Mouse (Mus musculus): ENCODE data around the gene Gm20924. TPM values are rescaled to one million over a fixed set of nuclear protein-coding genes. Genes with fewer than 3 reads are reported as not detected.
"Not testable (repeated sequence)": the region's sequence is repeated elsewhere in the genome, so short reads cannot be mapped to it uniquely, and the experiment has no call there.

The Gm20924 gene
- polyA plus RNA-seq (2012; rRNA removed): not detected in 2 replicates

- H3K4me1 ChIP-seq (ENCODE audit: control insufficient read depth, insufficient read depth, low read length); H3K4me3 ChIP-seq (ENCODE audit: insufficient read depth, low read length); H3K27ac ChIP-seq (ENCODE audit: insufficient read depth, low read length): not testable (repeated sequence)
These were observed at the start of gene Gm20924 for GRCm38 (mm10) chrY:65207427-65207826. Gene Gm20924 (minus strand): TSS chrY:65207527.

Other genes with a start within 250 kb of the Gm20924 start
- not detected in 2 replicates for gene Gm20736, start 170.2 kb upstream of the Gm20924 start, polyA plus RNA-seq (2012; rRNA removed)